Mouse (Mus musculus) kidney, adult 2 months (tissue): ENCODE results near the gene Gpat2. TPM values are rescaled to one million over a fixed set of nuclear protein-coding genes. Genes with fewer than 3 reads are reported as not detected.

Experiments
- DNase-seq: peaks from one replicate; pipeline ENCODE4 v3.0.0; 2021
- H3K27ac ChIP-seq: fragments of 200-500 bp; 2 replicates; pipeline ENCODE4 v1.5.1; 2012; ENCODE audit warnings: low read depth, low read length, control low read depth, inconsistent platforms; ENCODE audit not compliant: insufficient read depth
- H3K27me3 ChIP-seq: fragments of 200-500 bp; replicated peaks from 2 replicates; pipeline ENCODE4 v1.6.1; 2012; ENCODE audit warnings: mild to moderate bottlenecking, moderate library complexity, low read length, inconsistent platforms; ENCODE audit not compliant: control insufficient read depth, insufficient read depth
- H3K36me3 ChIP-seq: fragments of 200-500 bp; 2 replicates; pipeline ENCODE4 v1.6.1; 2012; ENCODE audit warnings: mild to moderate bottlenecking, moderate library complexity, low read length, inconsistent platforms; ENCODE audit not compliant: control insufficient read depth, insufficient read depth
- H3K4me1 ChIP-seq: fragments of 200-500 bp; 2 replicates; pipeline ENCODE4 v1.6.1; 2011; ENCODE audit warnings: low read length; ENCODE audit not compliant: control insufficient read depth, insufficient read depth
- H3K4me3 ChIP-seq: fragments of 200-500 bp; 2 replicates; pipeline ENCODE4 v1.5.1; 2011; ENCODE audit warnings: mild to moderate bottlenecking, low read depth, low read length, control low read depth; ENCODE audit not compliant: insufficient read depth
- CTCF ChIP-seq: fragments of 200-500 bp; conservative IDR thresholded peaks from 2 replicates; pipeline ENCODE4 v1.5.1; 2011; ENCODE audit warnings: low read depth, mild to moderate bottlenecking, control low read depth, low read length, moderate library complexity, mixed read lengths; ENCODE audit not compliant: insufficient read depth, insufficient read length
- POLR2A ChIP-seq: fragments of 200-500 bp; IDR thresholded peaks from one replicate; pipeline ENCODE4 v1.6.1; 2011; ENCODE audit warnings: low read depth, low read length, control low read depth
- WGBS: fragments of 180-500 bp; shearing (Covaris S2); methylation state at CpG from one replicate; pipeline ENCODE4 v1.1.7; 2018; 5-methylcytosine and 5-hydroxymethylcytosine counted together
- polyA plus RNA-seq: library from polyadenylated mRNA; depleted of rRNA; stranded (reverse); fragments of >200 nt; gene quantifications from 2 replicates; pipeline ENCODE4 v1.2.3, GENCODE M21; 2012

Gene Gpat2
- polyA plus RNA-seq, 1 experiment, result 1.4 TPM

- no peak for TF ChIP-seq POLR2A
- no peak for TF ChIP-seq CTCF
- no peak for DNase-seq
- WGBS, result 49% methylated on average over 9 of the region's 9 CpGs
- Histone ChIP-seq H3K36me3 (no peaks in the 10 kb centered on the region), H3K4me3 (no peak overlapping the region), H3K27ac (no peak overlapping the region), H3K27me3 (no peaks in the 10 kb centered on the region), H3K4me1 (no peaks in the 10 kb centered on the region)
These were observed 36.4 kb downstream of the Gpat2 start for GRCm38 (mm10) chr2:127461351-127461750.

DNA sequence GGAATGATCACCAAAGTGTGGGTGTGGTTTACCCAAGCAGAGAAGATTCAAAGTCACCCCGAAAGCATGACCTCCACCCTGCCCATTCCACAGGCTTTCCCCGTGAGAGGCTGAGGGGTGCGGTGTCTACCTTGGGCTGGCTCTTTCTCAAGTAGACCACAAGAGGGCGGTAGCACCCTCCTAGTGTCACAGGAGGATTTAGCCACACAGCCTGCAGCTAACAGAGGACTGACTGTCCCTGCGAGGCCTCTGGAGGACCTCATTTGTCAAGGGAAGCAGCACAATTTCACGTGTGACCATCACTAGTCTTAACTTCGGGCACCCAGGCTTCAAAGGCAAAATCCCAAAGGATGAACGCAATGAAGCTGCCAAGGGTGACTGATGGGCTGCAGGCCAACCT lies 37.3 kb downstream of the Gpat2 start:
- H3K36me3 ChIP-seq, result no peaks in the 10 kb centered on the region
- H3K4me3 ChIP-seq, result no peak overlapping the region
- DNase-seq, result peak; percentile 73
- WGBS, result 6% methylated on average over 8 of the region's 8 CpGs
- no peak overlapping the region for H3K27ac ChIP-seq
- TF ChIP-seq CTCF, result peak; percentile 95
- no peak for TF ChIP-seq POLR2A
- no peaks in the 10 kb centered on the region for H3K4me1 ChIP-seq
- H3K27me3 ChIP-seq, result no peaks in the 10 kb centered on the region

DNA sequence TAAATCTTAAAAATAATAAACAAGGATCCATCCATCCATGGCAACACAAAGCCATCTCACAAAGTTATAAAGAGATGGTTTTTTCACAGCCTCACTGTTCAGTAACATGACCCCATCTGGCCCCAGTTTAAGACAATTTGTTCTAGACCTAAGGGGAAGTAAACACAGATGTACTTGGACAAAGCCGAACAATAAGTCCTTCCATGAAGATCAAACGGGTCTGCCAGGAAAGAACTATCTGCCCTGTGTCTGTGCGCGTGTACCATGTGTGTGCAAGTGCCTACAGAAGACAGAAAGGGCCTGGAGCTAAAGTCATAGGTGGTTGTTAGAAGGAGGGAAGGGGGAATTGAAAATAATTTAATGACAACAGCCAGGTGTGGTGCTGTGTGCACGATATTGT lies 45.2 kb downstream of the Gpat2 start:
- TF ChIP-seq POLR2A (no peak), CTCF (no peak)
- DNase-seq, result no peak
- Histone ChIP-seq H3K4me3 (no peak overlapping the region), H3K27me3 (no peaks in the 10 kb centered on the region), H3K4me1 (no peaks in the 10 kb centered on the region), H3K36me3 (no peaks in the 10 kb centered on the region), H3K27ac (no peak overlapping the region)
- WGBS, result 81% methylated on average over 5 of the region's 5 CpGs

DNA sequence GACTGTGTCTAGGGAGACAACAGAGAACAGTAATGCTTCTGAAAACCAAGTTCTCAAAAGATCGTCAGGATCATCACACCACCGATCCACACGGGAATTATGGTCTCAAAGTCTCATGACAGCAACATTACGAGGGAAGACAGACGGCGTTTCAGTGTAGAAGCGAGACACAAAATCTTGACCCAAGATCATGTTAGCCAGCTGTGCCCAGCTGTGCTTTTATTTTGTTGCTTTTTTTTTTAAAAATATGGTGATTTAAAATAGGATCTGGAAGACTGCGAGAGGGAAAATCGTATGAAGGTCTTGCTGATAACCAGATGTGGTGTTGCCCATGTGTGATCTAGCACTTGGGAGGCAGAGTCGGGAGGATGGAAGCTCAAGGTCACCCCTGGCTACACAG lies 45.7 kb downstream of the Gpat2 start:
- Histone ChIP-seq H3K27me3 (no peaks in the 10 kb centered on the region), H3K4me1 (no peaks in the 10 kb centered on the region), H3K36me3 (no peaks in the 10 kb centered on the region), H3K27ac (no peak overlapping the region), H3K4me3 (no peak overlapping the region)
- no peak for DNase-seq
- WGBS, result 85% methylated on average over 10 of the region's 10 CpGs
- no peak for TF ChIP-seq CTCF
- no peak for TF ChIP-seq POLR2A

DNA sequence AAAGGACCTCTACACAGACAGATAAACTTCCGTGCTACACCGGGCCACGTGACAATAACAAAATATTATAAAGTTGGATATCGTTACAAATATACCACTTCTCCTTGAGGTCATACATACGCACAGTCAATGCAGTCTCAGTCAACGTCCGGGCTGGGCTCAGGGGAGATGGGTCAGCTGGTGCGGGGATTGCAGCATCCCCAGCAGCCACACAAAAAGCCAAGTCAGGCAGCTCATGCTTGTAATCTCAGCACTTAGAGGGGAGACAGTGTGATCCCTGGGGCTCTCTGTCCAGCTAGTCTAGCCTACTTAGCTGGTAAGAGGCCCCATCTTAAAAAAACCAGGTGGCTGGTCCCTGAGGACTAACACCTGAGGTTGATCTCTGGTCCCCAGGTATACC lies 46.3 kb downstream of the Gpat2 start:
- no peak for TF ChIP-seq CTCF
- TF ChIP-seq POLR2A, result no peak
- DNase-seq, result no peak
- Histone ChIP-seq H3K4me3 (no peak overlapping the region), H3K36me3 (no peaks in the 10 kb centered on the region), H3K27ac (no peak overlapping the region), H3K4me1 (no peaks in the 10 kb centered on the region), H3K27me3 (no peaks in the 10 kb centered on the region)
- WGBS, result 90% methylated on average over 8 of the region's 8 CpGs

DNA sequence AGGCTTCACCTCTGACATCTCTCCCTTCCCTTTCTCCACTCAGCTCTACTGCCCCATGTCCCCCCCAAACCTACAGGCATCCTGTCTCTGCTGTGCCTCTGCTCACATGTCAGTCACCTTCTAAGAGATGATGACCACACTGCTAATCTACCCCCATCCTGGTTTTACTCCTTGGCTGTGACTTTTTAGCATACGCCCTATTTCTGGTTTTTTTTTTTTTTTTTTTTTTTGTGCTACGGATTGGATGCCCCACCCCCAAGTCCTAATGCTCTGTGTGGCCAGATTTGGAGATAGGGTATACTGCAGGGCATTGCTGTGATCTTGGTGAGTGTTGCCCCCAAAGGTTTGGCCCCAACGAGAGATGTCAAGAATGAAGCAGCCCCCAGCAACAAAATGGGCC lies 47.3 kb downstream of the Gpat2 start:
- Histone ChIP-seq H3K36me3 (no peaks in the 10 kb centered on the region), H3K27ac (no peak overlapping the region), H3K4me3 (no peak overlapping the region), H3K4me1 (no peaks in the 10 kb centered on the region), H3K27me3 (no peaks in the 10 kb centered on the region)
- TF ChIP-seq CTCF (no peak), POLR2A (no peak)
- DNase-seq, result no peak
- 77% methylated on average over 3 of the region's 3 CpGs for WGBS

GRCm38 (mm10) chr2:127479210-127479609 lies 54.2 kb downstream of the Gpat2 start:
- WGBS, result 76% methylated on average over 4 of the region's 4 CpGs
- TF ChIP-seq POLR2A (no peak), CTCF (no peak)

More at GRCm38 (mm10) chr2:127479210-127479609, 54.2 kb downstream of the Gpat2 start:
- no peaks in the 10 kb centered on the region for H3K36me3 ChIP-seq
- no peak overlapping the region for H3K4me3 ChIP-seq
- DNase-seq, result no peak
- no peaks in the 10 kb centered on the region; the same call in 1 of the 2 replicates for H3K27me3 ChIP-seq
- H3K27ac ChIP-seq, result no peak overlapping the region
- H3K4me1 ChIP-seq, result 0 out of 2 replicates have a peak, but pooled peaks cover 3% of the 10 kb centered on the region
